Mouse (Mus musculus) brain, embryonic 14.5 days (tissue): ENCODE measurements around the gene Slc25a25.

ENCODE experiments used
- CTCF ChIP-seq: fragments of 200-500 bp; IDR thresholded peaks from 2 replicates; pipeline ENCODE4 v1.5.1; 2012; ENCODE audit warnings: inconsistent platforms, mild to moderate bottlenecking, moderate library complexity, borderline replicate concordance; ENCODE audit not compliant: insufficient read depth, insufficient read length; ENCODE audit errors: extremely low read depth
- POLR2A ChIP-seq: fragments of 200-500 bp; IDR thresholded peaks from 2 replicates; pipeline ENCODE4 v1.6.1; 2012; ENCODE audit warnings: mild to moderate bottlenecking, inconsistent platforms, borderline replicate concordance; ENCODE audit not compliant: poor library complexity, insufficient read depth, insufficient read length, severe bottlenecking; ENCODE audit errors: extremely low read depth

- TF ChIP-seq POLR2A (no peak), CTCF (no peak)
Measured at GRCm38 (mm10) chr2:32455101-32455500, 3.9 kb upstream of the Slc25a25 start.
